Mouse (Mus musculus) C2C12 (cell line): ENCODE data around the gene Izumo1r.

Experiments
- CEBPB ChIP-seq: IDR thresholded peaks from one replicate; pipeline ENCODE4 v1.6.1; 2011; ENCODE audit warnings: low read depth, mild to moderate bottlenecking, control low read depth, moderate library complexity
- CTCF ChIP-seq: IDR thresholded peaks from one replicate; pipeline ENCODE4 v1.5.1; 2011; ENCODE audit not compliant: control insufficient read depth, insufficient read depth, insufficient read length
- MAX ChIP-seq: IDR thresholded peaks from one replicate; pipeline ENCODE4 v1.6.1; 2011; ENCODE audit warnings: mild to moderate bottlenecking, control low read depth
- MYOD1 ChIP-seq: IDR thresholded peaks from one replicate; pipeline ENCODE4 v1.6.1; 2011; ENCODE audit warnings: low read depth; ENCODE audit not compliant: control insufficient read depth, insufficient read length
- MYOG ChIP-seq: IDR thresholded peaks from one replicate; pipeline ENCODE4 v1.6.1; 2011; ENCODE audit not compliant: control insufficient read depth, insufficient read length; ENCODE audit errors: extremely low read depth
- USF1 ChIP-seq: IDR thresholded peaks from one replicate; pipeline ENCODE4 v1.6.1; 2011; ENCODE audit warnings: low read depth, mild to moderate bottlenecking, control low read depth, moderate library complexity

DNA sequence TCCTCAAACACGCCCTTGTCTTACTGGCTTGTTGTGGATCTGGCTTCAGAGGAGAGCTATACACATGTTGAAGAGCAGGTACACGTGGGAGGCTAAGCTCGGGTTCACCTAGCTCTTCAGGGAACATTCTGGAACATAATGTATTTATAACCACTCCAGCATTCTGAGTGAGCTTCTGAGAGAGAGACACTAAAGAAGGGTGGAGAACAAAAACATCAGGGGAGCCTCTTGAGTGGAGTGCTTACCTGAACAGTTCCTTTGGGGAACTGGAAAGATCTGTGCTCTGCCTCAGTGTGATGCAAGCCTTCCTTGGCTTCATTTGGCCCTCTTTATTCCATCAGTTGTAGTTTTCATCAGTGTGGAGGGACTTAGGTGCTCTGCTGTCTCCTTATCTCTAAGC lies 35.9 kb upstream of the Izumo1r start:
- no peak for TF ChIP-seq CTCF
- no peak for TF ChIP-seq USF1
- TF ChIP-seq MYOG, result no peak
- no peak for TF ChIP-seq MAX
- no peak for TF ChIP-seq MYOD1
- no peak for TF ChIP-seq CEBPB
